Mouse (Mus musculus) c-Kit-positive CD71-positive TER-119-negative erythroid progenitor cells, embryonic 14.5 days (primary cell): Measurements from ENCODE around the gene Nrxn1.
"Not testable (repeated sequence)": the region's sequence is repeated elsewhere in the genome, so short reads cannot be mapped to it uniquely, and the experiment has no call there.

Experiments used
- DNase-seq: peaks from one replicate; pipeline ENCODE4 v3.0.0-alpha.2; 2013; ENCODE audit warnings: low read depth

Gene Nrxn1

GRCm38 (mm10) chr17:90583196-90583595, 509.7 kb downstream of the Nrxn1 start:
- no peak for DNase-seq

DNA sequence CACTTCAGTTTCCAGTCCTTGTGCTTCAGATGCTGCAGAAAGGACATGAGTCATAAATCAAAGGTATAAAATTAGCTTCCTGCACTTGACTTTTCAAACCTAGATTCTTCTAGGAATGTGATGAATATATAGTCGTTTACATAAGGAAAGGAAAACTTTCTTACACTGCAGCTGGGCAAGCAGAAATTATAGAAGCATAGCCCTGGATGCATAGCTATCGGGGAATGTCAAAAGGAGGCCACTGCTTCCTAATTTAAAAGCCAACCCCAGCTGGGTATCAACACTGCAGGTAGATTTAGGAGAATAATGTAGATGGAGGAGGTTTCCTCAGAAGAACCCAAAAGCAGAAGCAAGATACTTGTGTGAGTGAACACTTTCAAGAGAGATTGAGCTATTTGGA, 523.0 kb downstream of the Nrxn1 start:
- no peak for DNase-seq

GRCm38 (mm10) chr17:90565186-90565585, 527.7 kb downstream of the Nrxn1 start:
- no peak for DNase-seq

DNA sequence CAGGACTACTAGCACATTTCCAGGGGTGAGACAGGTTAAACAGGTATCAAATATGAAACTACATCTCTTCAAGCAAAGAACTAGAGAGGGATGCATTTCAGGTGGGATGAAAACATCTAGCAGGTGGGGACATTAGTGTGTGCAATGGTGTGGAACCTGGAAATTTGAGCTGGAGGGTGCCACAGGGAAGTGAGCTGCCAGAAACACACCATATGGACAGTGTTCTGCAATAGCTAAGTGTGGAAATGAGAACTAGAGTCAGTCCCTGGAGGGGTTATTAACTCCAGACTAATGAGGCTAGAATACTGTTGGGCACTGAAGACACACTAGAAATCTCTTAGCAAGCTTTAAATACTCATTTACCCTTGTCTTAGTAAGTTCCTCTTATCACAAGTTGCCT, 536.5 kb downstream of the Nrxn1 start:
- DNase-seq: no peak

- DNase-seq: no peak
Observed at GRCm38 (mm10) chr17:90550415-90550814, 542.5 kb downstream of the Nrxn1 start.

DNA sequence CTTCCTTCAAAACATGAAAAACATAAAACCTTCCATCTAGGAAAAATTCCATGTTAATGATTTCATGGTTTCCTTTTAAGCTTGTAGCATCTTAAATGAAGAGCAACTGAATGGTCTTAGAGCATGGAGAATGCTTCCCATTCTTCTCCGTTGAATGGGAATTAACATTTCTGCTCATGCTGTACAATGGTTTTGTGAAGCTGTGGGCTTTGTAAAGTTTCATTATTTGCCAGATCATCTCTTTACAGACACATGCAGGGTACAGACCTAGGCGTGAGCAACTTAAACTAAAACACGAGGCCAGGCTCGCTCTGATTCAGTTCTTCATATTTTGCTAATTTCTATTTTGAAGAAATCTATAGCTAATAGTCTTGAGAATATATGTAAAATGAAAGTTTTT, 546.1 kb downstream of the Nrxn1 start:
- DNase-seq: no peak

DNA sequence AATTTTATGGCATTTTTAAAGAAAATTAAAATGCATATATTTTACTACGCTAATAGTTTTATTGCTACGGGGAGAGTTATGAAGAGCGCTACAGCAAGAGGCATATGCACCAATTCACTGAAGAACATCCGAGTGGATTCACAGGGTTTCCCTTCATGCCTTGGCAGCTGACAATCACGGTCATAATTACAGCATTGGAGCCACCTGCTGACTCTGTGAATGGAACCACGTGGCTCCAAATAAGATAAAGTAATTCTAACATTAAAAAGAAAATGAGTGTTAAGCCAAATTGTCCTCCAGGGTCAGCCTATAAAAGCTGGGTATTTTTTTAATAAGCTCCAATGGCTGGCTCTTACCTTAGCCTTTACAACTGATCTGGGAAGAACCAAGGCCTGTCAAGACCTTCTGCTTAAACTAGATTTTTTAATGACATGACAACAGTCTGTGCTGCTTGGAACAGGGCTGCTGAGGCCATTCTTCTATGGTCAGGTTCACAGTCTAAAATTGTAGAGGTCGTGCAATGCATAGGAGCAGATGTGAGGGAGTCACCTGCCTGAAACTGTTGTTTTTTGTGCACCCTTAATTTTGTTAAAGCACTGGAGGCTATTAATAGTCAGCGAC, 548.1 kb downstream of the Nrxn1 start:
- no peak for DNase-seq

DNA sequence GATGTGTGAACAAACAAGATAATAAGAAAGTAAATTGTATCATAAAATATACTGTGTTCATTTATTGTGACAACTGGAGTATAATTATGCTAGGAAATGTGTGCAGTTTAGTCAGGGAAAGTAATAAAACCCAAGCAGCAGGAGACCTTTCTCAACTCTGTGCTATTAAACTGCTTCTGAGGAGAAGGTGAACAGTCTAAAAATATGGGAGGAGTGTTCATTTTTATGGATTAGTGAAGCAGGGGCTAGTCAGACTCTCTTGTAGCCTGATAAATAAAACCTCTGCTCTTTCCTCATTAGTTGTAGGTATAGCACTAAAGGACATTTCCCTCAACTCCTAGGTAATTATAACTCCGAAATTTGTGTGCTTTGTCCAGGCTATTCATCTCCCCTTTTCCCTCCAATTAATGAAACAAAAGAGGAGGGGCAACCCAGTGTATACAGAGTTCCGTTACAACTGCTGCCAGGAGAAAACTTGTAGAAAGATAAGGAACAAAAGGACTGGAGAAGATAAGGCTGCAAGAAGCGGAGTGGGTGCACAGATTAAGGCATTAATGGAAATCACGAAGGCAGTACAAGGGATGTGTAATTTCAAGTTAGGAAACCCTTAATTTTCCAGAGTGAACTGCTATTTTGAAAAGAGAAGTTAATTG, 548.8 kb downstream of the Nrxn1 start:
- DNase-seq: no peak

DNA sequence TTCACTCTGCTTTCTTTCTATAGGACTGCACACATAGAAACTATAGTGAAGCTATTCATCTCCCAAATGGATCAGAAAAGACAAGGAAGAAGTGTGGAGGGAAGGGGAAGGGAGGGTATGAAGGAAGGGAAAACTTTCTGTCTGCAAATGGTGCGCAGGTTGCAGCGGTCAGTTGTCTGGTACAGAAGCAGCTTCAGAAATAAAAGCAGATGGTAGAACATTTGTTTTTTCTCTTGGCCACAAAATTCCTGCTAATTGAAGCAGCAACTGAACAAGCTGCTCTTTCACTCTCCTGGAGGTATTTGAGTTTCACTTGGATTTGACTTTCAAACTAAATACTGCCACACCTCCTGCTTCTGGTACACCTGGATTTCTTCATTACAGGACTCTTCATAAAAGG, 561.4 kb downstream of the Nrxn1 start:
- DNase-seq: no peak

DNA sequence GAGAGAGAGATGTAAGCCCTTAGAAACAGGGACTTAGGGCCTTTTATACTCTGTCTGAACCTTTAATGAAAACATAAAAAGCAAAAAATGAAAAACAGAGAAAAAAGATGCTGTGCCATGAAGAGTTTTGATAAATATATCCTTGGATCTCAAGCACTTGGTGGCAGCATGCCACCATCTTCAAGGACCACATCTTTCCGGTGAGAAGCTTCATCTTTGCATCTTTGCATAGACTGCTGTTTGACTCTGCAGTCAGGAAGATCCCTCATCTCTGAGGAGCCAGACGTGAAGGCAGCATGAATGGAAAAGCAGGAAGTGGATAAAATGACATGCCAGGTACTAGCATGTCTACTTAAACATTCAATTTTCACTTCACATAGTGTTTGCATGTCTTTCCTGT, 586.8 kb downstream of the Nrxn1 start:
- DNase-seq: no peak

DNA sequence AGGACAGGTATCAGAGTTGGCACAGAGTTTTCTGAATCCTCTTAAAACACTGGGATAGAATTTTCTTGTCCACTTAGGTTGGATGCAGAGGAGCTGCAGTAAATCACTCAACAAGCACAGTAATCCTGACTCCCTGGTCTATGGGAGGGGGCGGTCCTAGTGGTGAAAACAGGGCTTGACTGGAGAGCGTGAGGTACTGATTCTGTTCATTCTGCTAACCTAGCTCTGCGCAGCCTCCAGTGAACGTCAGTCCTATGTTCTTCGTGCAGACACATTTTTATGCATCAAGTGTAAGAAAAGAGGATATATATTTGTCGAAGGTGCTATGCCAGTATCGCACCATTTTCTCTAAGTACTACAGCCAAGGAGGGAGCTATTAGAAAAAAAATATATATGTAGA, 588.9 kb downstream of the Nrxn1 start:
- DNase-seq: not testable (repeated sequence)

DNA sequence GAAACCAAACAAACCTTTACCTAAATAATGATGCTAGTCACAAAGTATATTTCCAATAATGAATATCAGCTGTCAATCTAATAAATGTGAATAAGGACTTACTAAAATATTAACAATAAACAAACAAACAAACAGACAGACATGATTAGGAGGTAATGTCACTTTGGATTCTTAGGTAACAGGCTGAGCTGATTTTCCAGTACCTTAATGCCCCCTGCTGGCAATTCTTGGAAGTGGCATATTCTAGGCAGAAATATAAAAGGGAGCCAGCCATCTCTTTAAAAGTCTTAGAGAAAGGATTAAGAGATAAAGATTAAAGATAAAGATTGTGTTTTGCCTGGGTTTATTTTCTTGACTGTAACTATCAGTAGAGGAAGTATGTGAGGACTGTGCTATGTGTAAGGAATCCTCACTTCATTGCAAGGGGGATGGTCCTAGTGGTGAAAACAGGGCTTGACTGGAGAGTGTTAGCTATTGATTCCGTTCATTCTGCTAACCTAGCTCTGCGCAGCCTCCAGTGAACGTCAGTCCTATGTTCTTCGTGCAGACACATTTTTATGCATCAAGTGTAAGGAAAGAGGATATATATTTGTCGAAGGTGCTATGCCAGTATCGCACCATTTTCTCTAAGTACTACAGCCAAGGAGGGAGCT, 591.7 kb downstream of the Nrxn1 start:
- peak; percentile 16 for DNase-seq

- DNase-seq: no peak
Observed at GRCm38 (mm10) chr17:90479531-90480250, 613.2 kb downstream of the Nrxn1 start.

DNA sequence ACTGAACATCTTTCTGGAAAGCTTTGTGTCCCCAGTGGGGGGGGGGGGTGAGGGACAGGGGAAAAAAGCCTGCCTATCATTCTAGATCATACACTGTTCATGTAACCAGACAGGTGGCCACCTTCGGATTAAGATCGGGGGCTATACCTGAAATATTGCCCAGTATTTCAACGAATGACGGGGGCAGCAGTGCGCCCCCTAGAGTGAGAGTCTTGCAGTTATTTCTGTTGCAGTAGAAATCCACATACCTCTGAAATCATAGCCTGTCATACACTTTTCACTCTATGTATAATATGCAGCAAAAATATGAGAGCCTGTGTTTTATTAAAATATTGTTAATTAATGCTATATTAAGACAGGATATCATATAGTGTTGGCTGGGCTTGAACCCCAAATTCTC, 636.1 kb downstream of the Nrxn1 start:
- no peak for DNase-seq

- DNase-seq: no peak
Observed at GRCm38 (mm10) chr17:90455904-90456303, 637.0 kb downstream of the Nrxn1 start.

GRCm38 (mm10) chr17:90455409-90455775, 637.5 kb downstream of the Nrxn1 start:
- DNase-seq: no peak

GRCm38 (mm10) chr17:90454738-90455408, 638.0 kb downstream of the Nrxn1 start:
- no peak for DNase-seq

DNA sequence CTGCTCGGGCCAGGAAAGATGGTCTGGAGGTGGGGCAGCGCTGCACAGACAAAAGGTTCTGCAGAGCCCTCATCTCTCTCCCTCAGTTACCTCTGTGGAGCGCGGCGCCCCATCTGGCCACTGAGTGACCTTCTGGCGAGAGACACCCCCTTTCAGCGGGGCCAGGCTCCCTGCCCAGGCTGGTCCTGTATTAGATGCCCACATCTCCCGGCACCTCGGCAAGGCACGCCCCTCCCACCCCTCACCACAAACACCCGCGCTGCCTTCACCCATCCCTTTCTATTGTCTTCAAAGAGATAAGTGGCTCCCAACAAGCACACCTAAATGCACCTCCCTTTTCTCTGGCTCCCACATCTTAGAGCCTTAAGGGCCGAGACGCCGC, 638.5 kb downstream of the Nrxn1 start:
- no peak for DNase-seq

GRCm38 (mm10) chr17:90453280-90453679, 639.6 kb downstream of the Nrxn1 start:
- no peak for DNase-seq

- DNase-seq: no peak
Observed at GRCm38 (mm10) chr17:90452770-90453169, 640.1 kb downstream of the Nrxn1 start.

GRCm38 (mm10) chr17:90451384-90451783, 641.5 kb downstream of the Nrxn1 start:
- no peak for DNase-seq

- no peak for DNase-seq
Observed at GRCm38 (mm10) chr17:90443067-90443466, 649.8 kb downstream of the Nrxn1 start.
